Mouse (Mus musculus) CH12.LX (cell line): ENCODE results near the gene Mapk1ip1. TPM values are rescaled to one million over a fixed set of nuclear protein-coding genes. Genes with fewer than 3 reads are reported as not detected.

ENCODE experiments used
- DNase-seq: peaks from one replicate; pipeline ENCODE4 v3.0.0-alpha.2; 2013; ENCODE audit errors: extremely low read depth
- H3K27ac ChIP-seq: 2 replicates; pipeline ENCODE4 v1.5.1; 2012; ENCODE audit warnings: low read depth, mild to moderate bottlenecking, control low read depth, moderate library complexity; ENCODE audit not compliant: insufficient read depth
- H3K27me3 ChIP-seq: replicated peaks from 2 replicates; pipeline ENCODE3; 2012; ENCODE audit warnings: inconsistent platforms
- H3K36me3 ChIP-seq, 2 experiments: replicated peaks in 1 of 2; 2 replicates each; pipeline versions ENCODE3 to v1.6.1; 2012; ENCODE audit warnings: inconsistent platforms in 1 of 2, low read length in 1 of 2, mild to moderate bottlenecking in 1 of 2, mixed read lengths in 1 of 2, moderate library complexity in 1 of 2; ENCODE audit not compliant: control insufficient read depth in 1 of 2, insufficient read depth in 1 of 2
- H3K4me1 ChIP-seq, 2 experiments: 2 replicates each; pipeline ENCODE4 v1.6.1; 2012; ENCODE audit warnings: inconsistent platforms in 1 of 2, moderate library complexity in 1 of 2; ENCODE audit not compliant: insufficient read depth in 2 of 2, control insufficient read depth in 1 of 2
- H3K4me2 ChIP-seq: 2 replicates; pipeline ENCODE4 v1.6.1; 2012; ENCODE audit warnings: low read depth, mild to moderate bottlenecking, control low read depth; ENCODE audit not compliant: poor library complexity, insufficient read depth, severe bottlenecking
- H3K4me3 ChIP-seq, 3 experiments: fragments of 150-350 bp in 1 of 3; sonication (generic) in 1 of 3; replicated peaks in 1 of 3; 2 replicates each; pipeline versions ENCODE3 to v1.5.1; 2011 to 2012; ENCODE audit warnings: low read depth in 2 of 3, low read length in 2 of 3, mild to moderate bottlenecking in 2 of 3, moderate library complexity in 2 of 3, control low read depth in 1 of 3, improper control_type of control experiment in 1 of 3, inconsistent platforms in 1 of 3, mixed read lengths in 1 of 3; ENCODE audit not compliant: poor library complexity in 1 of 3
- H3K79me2 ChIP-seq: replicated peaks from 2 replicates; pipeline ENCODE4 v1.6.1; 2012; ENCODE audit warnings: mild to moderate bottlenecking, moderate library complexity; ENCODE audit not compliant: control insufficient read depth, poor library complexity, insufficient read depth, severe bottlenecking; ENCODE audit errors: extremely low read depth
- H3K9ac ChIP-seq: 2 replicates; pipeline ENCODE4 v1.6.1; 2012; ENCODE audit warnings: low read depth, mild to moderate bottlenecking, control low read depth, moderate library complexity; ENCODE audit not compliant: insufficient read depth
- H3K9me3 ChIP-seq: replicated peaks from 2 replicates; pipeline ENCODE3; 2012; ENCODE audit warnings: low read length, inconsistent platforms, mixed read lengths
- BHLHE40 ChIP-seq: IDR thresholded peaks from 2 replicates; pipeline ENCODE4 v1.6.1; 2011; ENCODE audit warnings: mild to moderate bottlenecking, low read depth, low read length, improper control_type of control experiment
- CHD1 ChIP-seq: IDR thresholded peaks from 2 replicates; pipeline ENCODE4 v1.6.1; 2012; ENCODE audit warnings: low read depth, low read length, improper control_type of control experiment, inconsistent platforms
- ELF1 ChIP-seq: IDR thresholded peaks from 2 replicates; pipeline ENCODE4 v1.6.1; 2014; ENCODE audit warnings: low read depth, mild to moderate bottlenecking, inconsistent platforms, low read length, improper control_type of control experiment
- GABPA ChIP-seq: IDR thresholded peaks from 2 replicates; pipeline ENCODE4 v1.6.1; 2012; ENCODE audit warnings: low read depth, low read length, improper control_type of control experiment, inconsistent platforms; ENCODE audit not compliant: insufficient replicate concordance
- HCFC1 ChIP-seq: IDR thresholded peaks from 2 replicates; pipeline ENCODE4 v1.6.1; 2012; ENCODE audit warnings: low read depth, mild to moderate bottlenecking, inconsistent platforms, low read length, improper control_type of control experiment
- IRF4 ChIP-seq: IDR thresholded peaks from 2 replicates; pipeline ENCODE4 v1.6.1; 2014; ENCODE audit warnings: low read depth, mild to moderate bottlenecking, inconsistent platforms, low read length, improper control_type of control experiment
- JUN ChIP-seq: IDR thresholded peaks from 2 replicates; pipeline ENCODE4 v1.6.1; 2011; ENCODE audit warnings: low read depth, mild to moderate bottlenecking, low read length, improper control_type of control experiment, moderate library complexity; ENCODE audit not compliant: insufficient read depth
- JUND ChIP-seq: conservative IDR thresholded peaks from 2 replicates; pipeline ENCODE4 v1.6.1; 2011; ENCODE audit warnings: low read depth, low read length, improper control_type of control experiment
- MAFK ChIP-seq: IDR thresholded peaks from 2 replicates; pipeline ENCODE4 v1.6.1; 2011; ENCODE audit warnings: low read length, improper control_type of control experiment; ENCODE audit not compliant: insufficient replicate concordance
- MAZ ChIP-seq: IDR thresholded peaks from 2 replicates; pipeline ENCODE4 v1.6.1; 2012; ENCODE audit warnings: low read depth, mild to moderate bottlenecking, inconsistent platforms, low read length, improper control_type of control experiment, moderate library complexity
- MYC ChIP-seq: IDR thresholded peaks from 2 replicates; pipeline ENCODE4 v1.6.1; 2011; ENCODE audit warnings: low read depth, mild to moderate bottlenecking, improper control_type of control experiment, low read length
- NELFE ChIP-seq: IDR thresholded peaks from 2 replicates; pipeline ENCODE4 v1.6.1; 2011; ENCODE audit warnings: low read depth, low read length, improper control_type of control experiment
- NRF1 ChIP-seq: IDR thresholded peaks from 2 replicates; pipeline ENCODE4 v1.6.1; 2014; ENCODE audit warnings: low read depth, mild to moderate bottlenecking, inconsistent platforms, low read length, improper control_type of control experiment, moderate library complexity
- PAX5 ChIP-seq: IDR thresholded peaks from 2 replicates; pipeline ENCODE4 v1.6.1; 2012; ENCODE audit warnings: low read length, inconsistent platforms, mixed read lengths
- RAD21 ChIP-seq: IDR thresholded peaks from 2 replicates; pipeline ENCODE4 v1.6.1; 2011; ENCODE audit warnings: low read depth, mild to moderate bottlenecking, low read length, improper control_type of control experiment, moderate library complexity
- SMC3 ChIP-seq: IDR thresholded peaks from 2 replicates; pipeline ENCODE4 v1.6.1; 2011; ENCODE audit warnings: low read depth, low read length, improper control_type of control experiment
- TBP ChIP-seq: conservative IDR thresholded peaks from 2 replicates; pipeline ENCODE4 v1.6.1; 2011; ENCODE audit warnings: low read depth, low read length, improper control_type of control experiment
- ZMIZ1 ChIP-seq: IDR thresholded peaks from 2 replicates; pipeline ENCODE4 v1.6.1; 2012; ENCODE audit warnings: low read depth, mild to moderate bottlenecking, inconsistent platforms, low read length, improper control_type of control experiment
- dilution Hi-C: fragments of 300-500 bp; cut with MboI; formaldehyde crosslinking; loops from 2 replicates; pipeline ENCODE4 v1.14.3; 2020; ENCODE audit warnings: low sequenced_read_pairs; ENCODE audit not compliant: extremely low pct_unique_long_range_greater_than_20kb, extremely low pct_ligation_motif_present
- in situ Hi-C: fragments of 300-500 bp; cut with MboI; formaldehyde crosslinking; loops from 3 replicates; pipeline ENCODE4 v1.14.3; 2019; ENCODE audit warnings: low sequenced_read_pairs, low pct_ligation_motif_present, low pct_unique_long_range_greater_than_20kb, mixed read lengths
- polyA plus RNA-seq: library from polyadenylated mRNA; unstranded; fragments of >175 nt; gene quantifications from 2 replicates; pipeline ENCODE4 v1.2.1, GENCODE M21; 2012; ENCODE audit warnings: low read depth; ENCODE audit not compliant: insufficient read length
- total RNA-seq, 2 experiments: library from RNA; depleted of rRNA; stranded (reverse); fragments of 300-350 nt in 1 of 2; fragments of >200 nt in 1 of 2; gene quantifications; 2 replicates each; pipeline ENCODE4 v1.2.3; 2012 to 2014

Gene Mapk1ip1
- total and polyA plus RNA-seq, 3 experiments, result 4.2 to 6.6 (median 5.1) TPM

DNA sequence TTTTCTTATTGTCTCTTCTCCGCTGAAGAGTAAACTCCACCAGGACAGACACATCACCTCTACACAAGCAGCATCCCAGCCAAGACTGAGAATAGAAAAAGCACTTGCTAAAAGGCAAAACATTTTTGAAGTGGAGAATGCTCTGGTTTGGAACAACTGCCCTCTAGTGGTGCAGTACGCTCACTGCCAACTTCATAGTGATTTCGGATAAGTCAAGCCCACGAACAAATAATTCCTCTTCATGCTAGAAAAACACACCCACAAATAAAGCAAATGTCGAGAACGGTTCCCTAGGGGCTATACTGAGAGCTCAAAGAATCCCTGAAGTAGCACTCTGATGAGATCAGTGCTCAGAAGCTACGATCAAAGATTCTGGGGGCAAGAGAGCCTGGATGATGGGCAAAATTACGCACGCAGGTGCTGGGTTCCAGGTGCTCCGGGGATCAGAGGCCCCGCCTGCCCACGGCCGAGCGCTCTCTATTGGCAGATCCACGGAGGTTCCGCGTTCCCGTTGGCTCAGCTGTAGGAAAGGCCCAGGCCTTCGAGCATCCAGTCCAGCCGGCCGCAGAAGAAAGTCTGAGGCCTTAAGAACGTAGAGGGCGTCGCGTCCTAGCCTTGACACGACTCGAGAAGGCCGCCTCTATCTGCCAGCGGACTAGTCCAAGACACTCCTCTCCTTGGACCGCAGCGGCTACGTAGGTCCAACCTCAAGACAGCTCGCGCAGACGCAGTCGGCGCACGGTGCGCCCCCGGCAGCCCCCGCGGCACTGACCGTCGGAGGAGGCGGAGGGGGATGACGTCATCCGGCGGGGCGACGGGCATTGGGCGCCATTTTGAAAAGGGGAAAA lies at the start of gene Mapk1ip1, which contains the start of gene Ppp2r2d (continued):
- TF ChIP-seq RAD21, result no peak; the same call in 1 of the 2 replicates

- H3K4me1 ChIP-seq, result no peaks in the 10 kb centered on the region
- TF ChIP-seq MAFK (no peak), IRF4 (no peak), TBP (no peak), CHD1 (no peak), BHLHE40 (no peak), MAZ (no peak)
- no peaks in the 10 kb centered on the region for H3K79me2 ChIP-seq
- H3K27ac ChIP-seq, result no peak overlapping the region
- H3K36me3 ChIP-seq, result peaks cover 19 to 45% of the 10 kb centered on the region in 2 experiments
- no peak overlapping the region for H3K4me3 ChIP-seq
- no peaks in the 10 kb centered on the region for H3K27me3 ChIP-seq
- no peak overlapping the region for H3K4me2 ChIP-seq
- no peak for DNase-seq
- in situ Hi-C loops, result no loop called here
- H3K9me3 ChIP-seq, result no peaks in the 10 kb centered on the region
- H3K9ac ChIP-seq, result no peak overlapping the region
- dilution Hi-C loops, result no loop called here
Measured at GRCm38 (mm10) chr7:138885365-138886289, 39.6 kb upstream of the Mapk1ip1 start.

DNA sequence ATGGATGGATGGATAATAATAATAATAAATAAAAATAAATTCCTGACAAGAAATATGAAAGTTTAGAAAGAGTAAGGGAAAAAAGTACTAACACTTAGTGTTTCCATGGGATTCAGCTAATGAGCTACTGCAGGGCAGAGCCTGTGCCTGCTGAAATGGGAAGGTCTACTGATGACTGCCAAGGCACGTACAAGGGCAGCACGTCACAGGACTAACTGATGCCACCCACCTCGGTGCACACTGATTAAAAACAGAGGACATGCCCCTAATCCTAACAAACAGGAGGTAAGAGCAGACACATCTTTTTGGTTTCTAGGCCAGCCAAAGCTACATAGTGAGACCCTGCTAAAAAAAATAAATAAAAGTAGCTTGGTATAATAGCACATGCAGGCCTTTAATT lies 37.7 kb upstream of the Mapk1ip1 start:
- Histone ChIP-seq H3K4me1 (no peaks in the 10 kb centered on the region), H3K9me3 (no peaks in the 10 kb centered on the region), H3K36me3 (peaks cover 34 to 64% of the 10 kb centered on the region in 2 experiments), H3K79me2 (no peaks in the 10 kb centered on the region), H3K27ac (no peak overlapping the region), H3K9ac (no peak overlapping the region), H3K4me3 (no peak overlapping the region), H3K4me2 (no peak overlapping the region), H3K27me3 (no peaks in the 10 kb centered on the region)
- DNase-seq, result no peak
- in situ Hi-C loops, result no loop called here
- TF ChIP-seq NRF1 (no peak), HCFC1 (no peak), ELF1 (no peak), JUN (no peak), BHLHE40 (no peak), MAFK (no peak), NELFE (no peak), ZMIZ1 (no peak), JUND (no peak), MYC (no peak), SMC3 (no peak), GABPA (no peak), PAX5 (no peak)
- dilution Hi-C loops, result no loop called here
